Comparison of ENCODE assay signal across 24 mouse cellular contexts in genomic region chr13:5648276-5648675, GRCm38 (mm10).
DNase-seq lines count a peak whose midpoint lies in the region; ATAC-seq and TF ChIP-seq lines count a peak whose summit lies in the region.
"Had no signal": no experiment of that assay in that cellular context is flagged by ENCODE, and none has a peak within 500 bp of the region (broad histone marks: within the 10 kb centered on the region; RNA-seq: fewer than 3 reads in every experiment).

No protein-coding gene starts in this region.

- no peak for TF ChIP-seq EP300 in lung, postnatal 0 days (IDR thresholded peaks at IDR 0.05)
- TF ChIP-seq EP300 in stomach, postnatal 0 days (optimal IDR thresholded peaks at IDR 0.05) = no peak

- no peaks in the 10 kb centered on the region for H3K36me3 ChIP-seq in forebrain, embryonic 11.5 days (ENCODE audit: control insufficient read depth, insufficient read depth, low read length)
- no peaks in the 10 kb centered on the region for H3K36me3 ChIP-seq in forebrain, postnatal 0 days (ENCODE audit: insufficient read depth)
- H3K36me3 ChIP-seq in lung, postnatal 0 days (ENCODE audit: insufficient read depth, low read length) = no peaks in the 10 kb centered on the region
- H3K36me3 ChIP-seq in stomach, embryonic 16.5 days (ENCODE audit: control insufficient read depth, insufficient read depth, low read length) = no peaks in the 10 kb centered on the region
- H3K36me3 ChIP-seq in stomach, postnatal 0 days (ENCODE audit: control insufficient read depth, insufficient read depth, low read length) = no peaks in the 10 kb centered on the region
- H3K36me3 ChIP-seq: embryonic facial prominence, embryonic 12.5 days; embryonic facial prominence, embryonic 15.5 days; forebrain, embryonic 12.5 days; forebrain, embryonic 15.5 days; hindbrain, embryonic 10.5 days; hindbrain, embryonic 13.5 days had no signal

- no peak for ATAC-seq in forebrain, embryonic 11.5 days (replicated peaks; ENCODE audit: low FRiP score)
- no peak for ATAC-seq in forebrain, postnatal 0 days
- ATAC-seq in lung, postnatal 0 days = no peak
- no peak for ATAC-seq in stomach, embryonic 16.5 days (ENCODE audit: insufficient read depth, low FRiP score)
- ATAC-seq in stomach, postnatal 0 days (ENCODE audit: low FRiP score, low TSS enrichment) = no peak
- ATAC-seq: activated CD4-positive, CD25-positive, alpha-beta regulatory T cell, adult 4 months; forebrain, embryonic 15.5 days; hindbrain, embryonic 16.5 days had no signal

- no peaks in the 10 kb centered on the region for H3K4me1 ChIP-seq in forebrain, embryonic 11.5 days (replicated peaks; ENCODE audit: control insufficient read depth, insufficient read depth, low read length)
- H3K4me1 ChIP-seq in forebrain, postnatal 0 days (ENCODE audit: insufficient read depth) = no peaks in the 10 kb centered on the region
- H3K4me1 ChIP-seq in lung, postnatal 0 days (ENCODE audit: insufficient read depth, low read depth, low read length) = no peaks in the 10 kb centered on the region
- H3K4me1 ChIP-seq in stomach, embryonic 16.5 days (ENCODE audit: control insufficient read depth, insufficient read depth, low read length) = no peaks in the 10 kb centered on the region; the same call in 1 of the 2 replicates
- no peaks in the 10 kb centered on the region for H3K4me1 ChIP-seq in stomach, postnatal 0 days (replicated peaks; ENCODE audit: control insufficient read depth, insufficient read depth)
- H3K4me1 ChIP-seq: embryonic facial prominence, embryonic 12.5 days; embryonic facial prominence, embryonic 15.5 days; forebrain, embryonic 12.5 days; forebrain, embryonic 15.5 days; hindbrain, embryonic 10.5 days; hindbrain, embryonic 13.5 days had no signal

- H3K4me2 ChIP-seq in forebrain, embryonic 11.5 days (ENCODE audit: low read depth, low read length, severe bottlenecking) = no peak overlapping the region
- H3K4me2 ChIP-seq in forebrain, postnatal 0 days (ENCODE audit: low read depth) = no peak overlapping the region
- no peak overlapping the region for H3K4me2 ChIP-seq in lung, postnatal 0 days (replicated peaks; ENCODE audit: low read depth, low read length)
- no peak overlapping the region for H3K4me2 ChIP-seq in stomach, embryonic 16.5 days (ENCODE audit: low read depth, low read length)
- no peak overlapping the region for H3K4me2 ChIP-seq in stomach, postnatal 0 days (replicated peaks; ENCODE audit: low read depth)
- H3K4me2 ChIP-seq: embryonic facial prominence, embryonic 12.5 days; embryonic facial prominence, embryonic 15.5 days; forebrain, embryonic 12.5 days; forebrain, embryonic 15.5 days; heart, embryonic 11.5 days; hindbrain, embryonic 13.5 days had no signal

- peak; percentile 48 for DNase-seq in forebrain, embryonic 11.5 days (ENCODE audit: low spot score)
- DNase-seq in forebrain, postnatal 0 days = no peak
- peak; percentile 53 for DNase-seq in lung, postnatal 0 days (ENCODE audit: low spot score)
- DNase-seq in lung, postnatal 25 days (ENCODE audit: low spot score) = no peak
- no peak for DNase-seq in stomach, postnatal 0 days (ENCODE audit: low spot score)
- no peak for DNase-seq in yolk sac, embryonic 10.5 days (ENCODE audit: low spot score)
- DNase-seq: adrenal gland, postnatal 10 days; adrenal gland, postnatal 36 days; cerebellum, adult 11 months; cerebellum, adult 2 months; cerebellum, adult 9-11 months; cerebellum, postnatal 25 days; gastrocnemius, postnatal 10 days; heart, postnatal 36 days had no signal

- no peak overlapping the region for H3K27ac ChIP-seq in forebrain, embryonic 11.5 days (ENCODE audit: low read depth, low read length)
- H3K27ac ChIP-seq in forebrain, postnatal 0 days (ENCODE audit: low read depth, low read length) = no peak overlapping the region
- H3K27ac ChIP-seq in lung, postnatal 0 days (ENCODE audit: low read length) = 0 out of 2 replicates have a peak overlapping the region, but pooled peaks have one; percentile 54
- H3K27ac ChIP-seq in stomach, embryonic 16.5 days (ENCODE audit: low read length) = peak overlapping the region; percentile 14; the same call in 1 of the 2 replicates
- no peak overlapping the region for H3K27ac ChIP-seq in stomach, postnatal 0 days (replicated peaks)
- H3K27ac ChIP-seq: embryonic facial prominence, embryonic 12.5 days; embryonic facial prominence, embryonic 15.5 days; forebrain, embryonic 12.5 days; forebrain, embryonic 15.5 days; hindbrain, embryonic 10.5 days; hindbrain, embryonic 13.5 days had no signal

- no peak overlapping the region for H3K4me3 ChIP-seq in forebrain, embryonic 11.5 days (ENCODE audit: low read depth, low read length)
- H3K4me3 ChIP-seq in forebrain, postnatal 0 days (ENCODE audit: low read depth, low read length) = no peak overlapping the region
- no peak overlapping the region for H3K4me3 ChIP-seq in lung, postnatal 0 days (ENCODE audit: low read depth, low read length)
- H3K4me3 ChIP-seq in stomach, embryonic 16.5 days (replicated peaks; ENCODE audit: low read length) = no peak overlapping the region
- no peak overlapping the region for H3K4me3 ChIP-seq in stomach, postnatal 0 days (ENCODE audit: low read depth, low read length)
- H3K4me3 ChIP-seq: embryonic facial prominence, embryonic 12.5 days; embryonic facial prominence, embryonic 15.5 days; forebrain, embryonic 12.5 days; forebrain, embryonic 15.5 days; hindbrain, embryonic 10.5 days; hindbrain, embryonic 13.5 days had no signal

- no peak for TF ChIP-seq CTCF in forebrain, postnatal 0 days (IDR thresholded peaks at IDR 0.05; ENCODE audit: low read depth)
- TF ChIP-seq CTCF in lung, postnatal 0 days (IDR thresholded peaks at IDR 0.05) = no peak
- no peak for TF ChIP-seq CTCF in stomach, postnatal 0 days (IDR thresholded peaks at IDR 0.05; ENCODE audit: low read depth)

- WGBS in forebrain, embryonic 11.5 days = 79% methylated on average over 4 of the region's 4 CpGs
- WGBS in forebrain, postnatal 0 days = 68% methylated on average over 4 of the region's 4 CpGs
- WGBS in lung, postnatal 0 days = 76% methylated on average over 4 of the region's 4 CpGs
- WGBS in stomach, embryonic 16.5 days = 79% methylated on average over 4 of the region's 4 CpGs
- 58% methylated on average over 4 of the region's 4 CpGs for WGBS in stomach, postnatal 0 days

- no peaks in the 10 kb centered on the region for H3K27me3 ChIP-seq in forebrain, embryonic 11.5 days (ENCODE audit: control insufficient read depth, insufficient read depth, low read length)
- no peaks in the 10 kb centered on the region for H3K27me3 ChIP-seq in forebrain, postnatal 0 days (ENCODE audit: insufficient read depth, low read length)
- no peaks in the 10 kb centered on the region for H3K27me3 ChIP-seq in lung, postnatal 0 days (replicated peaks; ENCODE audit: insufficient read depth, low read length)
- H3K27me3 ChIP-seq in stomach, embryonic 16.5 days (ENCODE audit: control insufficient read depth, insufficient read depth, low read length) = no peaks in the 10 kb centered on the region
- no peaks in the 10 kb centered on the region for H3K27me3 ChIP-seq in stomach, postnatal 0 days (ENCODE audit: control insufficient read depth, insufficient read depth, low read length)
- H3K27me3 ChIP-seq: embryonic facial prominence, embryonic 12.5 days; embryonic facial prominence, embryonic 15.5 days; forebrain, embryonic 12.5 days; forebrain, embryonic 15.5 days; hindbrain, embryonic 13.5 days had no signal

- H3K9me3 ChIP-seq in forebrain, embryonic 11.5 days (ENCODE audit: control insufficient read depth, low read length) = no peaks in the 10 kb centered on the region
- no peaks in the 10 kb centered on the region for H3K9me3 ChIP-seq in forebrain, postnatal 0 days (ENCODE audit: low read length)
- no peaks in the 10 kb centered on the region for H3K9me3 ChIP-seq in lung, postnatal 0 days (ENCODE audit: low read length)
- H3K9me3 ChIP-seq in stomach, embryonic 16.5 days (replicated peaks; ENCODE audit: control insufficient read depth, low read length) = no peaks in the 10 kb centered on the region
- no peaks in the 10 kb centered on the region for H3K9me3 ChIP-seq in stomach, postnatal 0 days (ENCODE audit: control insufficient read depth, low read length)
- H3K9me3 ChIP-seq: embryonic facial prominence, embryonic 12.5 days; embryonic facial prominence, embryonic 15.5 days; forebrain, embryonic 12.5 days; forebrain, embryonic 15.5 days; hindbrain, embryonic 10.5 days; hindbrain, embryonic 13.5 days had no signal

- no peak overlapping the region for H3K9ac ChIP-seq in forebrain, embryonic 11.5 days (ENCODE audit: low read length)
- no peak overlapping the region for H3K9ac ChIP-seq in forebrain, postnatal 0 days
- no peak overlapping the region for H3K9ac ChIP-seq in lung, postnatal 0 days (replicated peaks; ENCODE audit: low read depth)
- no peak overlapping the region for H3K9ac ChIP-seq in stomach, embryonic 16.5 days (ENCODE audit: low read length)
- H3K9ac ChIP-seq in stomach, postnatal 0 days (ENCODE audit: low read length) = no peak overlapping the region
- H3K9ac ChIP-seq: embryonic facial prominence, embryonic 12.5 days; embryonic facial prominence, embryonic 15.5 days; forebrain, embryonic 12.5 days; forebrain, embryonic 15.5 days; hindbrain, embryonic 13.5 days had no signal

Comparison
In these comparisons a context has a peak if more than half of its experiments do, and no peak if none do; other contexts are left out.
1. DNase-seq: peak in forebrain, embryonic 11.5 days (single experiment) and lung, postnatal 0 days (single experiment); none in forebrain, postnatal 0 days (single experiment), lung, postnatal 25 days (single experiment), stomach, postnatal 0 days (single experiment) and yolk sac, embryonic 10.5 days (single experiment).
2. H3K27ac ChIP-seq: peak in lung, postnatal 0 days (single experiment) and stomach, embryonic 16.5 days (single experiment); none in forebrain, embryonic 11.5 days (single experiment), forebrain, postnatal 0 days (single experiment) and stomach, postnatal 0 days (single experiment).